Mouse (Mus musculus) yolk sac, embryonic 10.5 days (tissue): ENCODE measurements around the gene Il6st.

Experiments
- DNase-seq: peaks from one replicate; pipeline ENCODE4 v3.0.0-alpha.2; 2017; ENCODE audit warnings: low spot score

The Il6st gene

GRCm38 (mm10) chr13:112523346-112523970 is 59.6 kb downstream of the Il6st start:
- DNase-seq = no peak

GRCm38 (mm10) chr13:112527186-112527585 is 63.3 kb downstream of the Il6st start:
- no peak for DNase-seq

GRCm38 (mm10) chr13:112529893-112530292 is 66.0 kb downstream of the Il6st start:
- peak; percentile 51 for DNase-seq

- DNase-seq = no peak
Observed at GRCm38 (mm10) chr13:112532235-112532634, 68.4 kb downstream of the Il6st start.

GRCm38 (mm10) chr13:112533556-112533955 is 69.7 kb downstream of the Il6st start:
- DNase-seq = no peak

- DNase-seq = no peak
Observed at GRCm38 (mm10) chr13:112536611-112537010, 72.7 kb downstream of the Il6st start.

- no peak for DNase-seq
Observed at GRCm38 (mm10) chr13:112537065-112537464, 73.2 kb downstream of the Il6st start.

- DNase-seq = no peak
Observed at GRCm38 (mm10) chr13:112540616-112541015, 76.7 kb downstream of the Il6st start.

GRCm38 (mm10) chr13:112541223-112541975 is 77.5 kb downstream of the Il6st start:
- no peak for DNase-seq

GRCm38 (mm10) chr13:112551641-112552548 is 88.0 kb downstream of the Il6st start:
- no peak for DNase-seq

- no peak for DNase-seq
Observed at GRCm38 (mm10) chr13:112553304-112553703, 89.4 kb downstream of the Il6st start.

- DNase-seq = no peak
Observed at GRCm38 (mm10) chr13:112556501-112556900, 92.6 kb downstream of the Il6st start.
